Comparison of ENCODE assay signal across 8 mouse cellular contexts in the genomic region with DNA sequence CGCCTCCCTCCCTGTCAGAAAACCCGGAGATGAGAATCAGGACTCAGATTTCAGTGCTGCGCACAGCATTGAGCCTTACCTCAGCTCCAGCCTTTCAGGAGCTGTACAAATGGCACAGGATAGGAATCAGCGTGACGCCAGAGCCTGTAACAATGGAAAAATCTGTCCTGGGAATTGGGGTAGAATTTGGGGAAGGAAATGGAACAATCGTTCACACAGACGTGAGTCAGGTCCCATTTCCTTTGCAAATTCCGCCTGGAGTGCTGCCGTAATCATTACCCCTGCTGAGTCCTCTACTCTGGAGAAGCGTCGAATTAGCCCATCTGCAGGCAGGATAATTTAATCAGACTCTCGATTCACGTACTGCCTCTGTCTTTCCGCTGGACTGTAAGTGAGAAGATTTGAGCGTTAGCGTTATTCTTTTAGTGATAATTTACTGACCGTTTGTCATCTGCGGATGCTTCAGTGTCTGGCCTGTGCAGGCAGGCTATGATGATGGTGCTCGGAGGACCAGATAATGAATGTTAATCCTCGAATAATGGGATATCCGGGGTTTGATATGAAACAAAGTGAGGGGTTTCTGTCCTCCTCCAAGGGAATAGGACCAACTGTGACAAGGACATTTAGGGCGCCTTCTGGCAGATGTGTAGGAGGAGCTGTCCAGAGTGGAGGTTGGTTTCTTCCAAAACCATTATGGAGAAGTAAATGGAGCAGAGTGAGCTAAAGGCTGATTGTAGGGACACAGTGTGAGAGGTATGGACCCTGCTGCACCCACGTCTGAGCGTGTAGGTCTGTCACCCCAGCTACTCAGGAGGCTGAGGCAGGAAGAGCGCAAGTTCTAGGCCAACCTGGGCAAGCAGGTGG. TPM values are rescaled to one million over a fixed set of nuclear protein-coding genes. Genes with fewer than 3 reads are reported as not detected.
A peak's percentile ranks its signal among the peaks of the same experiment; 100 is the strongest.
DNase-seq lines count a peak whose midpoint lies in the region; ATAC-seq and TF ChIP-seq lines count a peak whose summit lies in the region.

No protein-coding gene starts in this region.

- no peak for ATAC-seq in CD4-positive, CD25-positive, alpha-beta regulatory T cell, adult 4 months

- H3K4me1 ChIP-seq in E14TG2a.4 (replicated peaks; ENCODE audit: low read depth, low read length): peaks cover 73% of the 10 kb centered on the region

- no peak for TF ChIP-seq CTCF in E14TG2a.4 (conservative IDR thresholded peaks at IDR 0.05; ENCODE audit: low read length)

- H3K4me3 ChIP-seq in E14TG2a.4 (replicated peaks; ENCODE audit: low read length): peak overlapping the region; percentile 7

- H3K27me3 ChIP-seq in E14TG2a.4 (ENCODE audit: insufficient read depth, low read length): peaks cover 13% of the 10 kb centered on the region

- H3K36me3 ChIP-seq in E14TG2a.4 (ENCODE audit: insufficient read depth, low read length): peaks cover 24% of the 10 kb centered on the region

- peak; percentile 22 to 34 for DNase-seq in adrenal gland, postnatal 36 days
- DNase-seq in heart, adult 8-10 months (ENCODE audit: low spot score): peak; percentile 85
- peak; percentile 43 to 49 for DNase-seq in kidney, adult 8-10 months
- peak; percentile 58 to 62 for DNase-seq in lung, postnatal 4 days
- no peak for DNase-seq in layer of hippocampus, adult 9-11 months
- DNase-seq in layer of hippocampus, adult 11-12 months (ENCODE audit: low spot score): no peak

- H3K9me3 ChIP-seq in E14TG2a.4 (ENCODE audit: low read length): no peaks in the 10 kb centered on the region

RNA-seq across cellular contexts. Expression of a gene that starts 52.3 kb away (rescaled TPM):
- 1 to 10 TPM; 2.7 to 5.1 TPM for total RNA-seq in adrenal gland, postnatal 36 days (2021)
- under 1 TPM in 3 of 4 experiments, not detected in 1; 0.25 to 0.43 (median 0.35) TPM for total RNA-seq in heart, adult 8-10 months (2022)
- polyA plus RNA-seq in CD4-positive, CD25-positive, alpha-beta regulatory T cell, adult 4 months (2017; shearing (Covaris generic)): 10 to 100 TPM; 32.9 to 35.5 TPM

Comparison
In these comparisons a context has a peak if more than half of its experiments do, and no peak if none do; other contexts are left out.
1. DNase-seq: peak in adrenal gland, postnatal 36 days (2 of 2), heart, adult 8-10 months (single experiment), kidney, adult 8-10 months (2 of 2) and lung, postnatal 4 days (2 of 2); none in layer of hippocampus, adult 9-11 months (single experiment) and layer of hippocampus, adult 11-12 months (single experiment).